Mouse (Mus musculus) kidney, adult 2 months (tissue): Measurements from ENCODE around the gene Abce1.

Source experiments
- CTCF ChIP-seq: fragments of 200-500 bp; conservative IDR thresholded peaks from 2 replicates; pipeline ENCODE4 v1.5.1; 2011; ENCODE audit warnings: low read depth, mild to moderate bottlenecking, control low read depth, low read length, moderate library complexity, mixed read lengths; ENCODE audit not compliant: insufficient read depth, insufficient read length
- POLR2A ChIP-seq: fragments of 200-500 bp; IDR thresholded peaks from one replicate; pipeline ENCODE4 v1.6.1; 2011; ENCODE audit warnings: low read depth, low read length, control low read depth

GRCm38 (mm10) chr8:79748171-79748570 is 36.6 kb upstream of the Abce1 start:
- TF ChIP-seq CTCF (no peak), POLR2A (no peak)
